In genomic region chr10:4162976-4163375, GRCm38 (mm10) we compare ENCODE assay signal across 17 mouse cellular contexts.
DNase-seq lines count a peak whose midpoint lies in the region; ATAC-seq and TF ChIP-seq lines count a peak whose summit lies in the region.
"Had no signal": no experiment of that assay in that cellular context is flagged by ENCODE, and none has a peak within 500 bp of the region (broad histone marks: within the 10 kb centered on the region; RNA-seq: fewer than 3 reads in every experiment).

No protein-coding gene starts in this region.

- 0 out of 2 replicates have a peak, but pooled peaks cover 4% of the 10 kb centered on the region for H3K9me3 ChIP-seq in hindbrain, embryonic 10.5 days
- 0 out of 2 replicates have a peak, but pooled peaks cover 4% of the 10 kb centered on the region for H3K9me3 ChIP-seq in hindbrain, embryonic 12.5 days (replicated peaks)
- H3K9me3 ChIP-seq in midbrain, postnatal 0 days (ENCODE audit: low read length) = no peaks in the 10 kb centered on the region
- no peaks in the 10 kb centered on the region for H3K9me3 ChIP-seq in midbrain, embryonic 13.5 days
- H3K9me3 ChIP-seq in forebrain, embryonic 15.5 days = no peaks in the 10 kb centered on the region

- no peak for TF ChIP-seq CTCF in midbrain, postnatal 0 days (IDR thresholded peaks at IDR 0.05)

- no peaks in the 10 kb centered on the region for H3K36me3 ChIP-seq in hindbrain, embryonic 10.5 days
- no peaks in the 10 kb centered on the region for H3K36me3 ChIP-seq in hindbrain, embryonic 12.5 days
- no peaks in the 10 kb centered on the region for H3K36me3 ChIP-seq in midbrain, postnatal 0 days (ENCODE audit: insufficient read depth, low read length)
- no peaks in the 10 kb centered on the region for H3K36me3 ChIP-seq in midbrain, embryonic 13.5 days
- H3K36me3 ChIP-seq in forebrain, embryonic 15.5 days = no peaks in the 10 kb centered on the region
- H3K36me3 ChIP-seq: heart, embryonic 12.5 days had no signal

- H3K9ac ChIP-seq in hindbrain, embryonic 12.5 days = no peak overlapping the region
- H3K9ac ChIP-seq in midbrain, postnatal 0 days (replicated peaks; ENCODE audit: low read length, poor library complexity, severe bottlenecking) = no peak overlapping the region
- no peak overlapping the region for H3K9ac ChIP-seq in midbrain, embryonic 13.5 days (replicated peaks)
- no peak overlapping the region for H3K9ac ChIP-seq in forebrain, embryonic 15.5 days (replicated peaks)
- H3K9ac ChIP-seq: heart, embryonic 12.5 days; lung, embryonic 14.5 days had no signal

- 76% methylated on average over 3 of the region's 3 CpGs for WGBS in hindbrain, embryonic 10.5 days
- WGBS in hindbrain, embryonic 12.5 days = 70% methylated on average over 3 of the region's 3 CpGs
- WGBS in midbrain, postnatal 0 days = 65% methylated on average over 3 of the region's 3 CpGs
- 70% methylated on average over 3 of the region's 3 CpGs for WGBS in midbrain, embryonic 13.5 days
- WGBS in forebrain, embryonic 15.5 days = 25% methylated on average over 3 of the region's 3 CpGs

- H3K4me3 ChIP-seq in hindbrain, embryonic 10.5 days = no peak overlapping the region
- no peak overlapping the region for H3K4me3 ChIP-seq in hindbrain, embryonic 12.5 days
- H3K4me3 ChIP-seq in midbrain, postnatal 0 days (ENCODE audit: low read depth, low read length) = no peak overlapping the region
- H3K4me3 ChIP-seq in midbrain, embryonic 13.5 days (replicated peaks) = no peak overlapping the region
- no peak overlapping the region for H3K4me3 ChIP-seq in forebrain, embryonic 15.5 days
- H3K4me3 ChIP-seq: heart, embryonic 12.5 days had no signal

- peak overlapping the region; percentile 9; the same call in 1 of the 2 replicates for H3K27ac ChIP-seq in hindbrain, embryonic 10.5 days
- no peak overlapping the region for H3K27ac ChIP-seq in hindbrain, embryonic 12.5 days
- H3K27ac ChIP-seq in midbrain, postnatal 0 days (ENCODE audit: low read depth, low read length) = no peak overlapping the region
- H3K27ac ChIP-seq in midbrain, embryonic 13.5 days = no peak overlapping the region
- H3K27ac ChIP-seq in forebrain, embryonic 15.5 days (replicated peaks) = no peak overlapping the region

- ATAC-seq in hindbrain, embryonic 12.5 days (ENCODE audit: low FRiP score) = no peak
- ATAC-seq in midbrain, postnatal 0 days (ENCODE audit: low FRiP score) = no peak
- ATAC-seq in midbrain, embryonic 13.5 days = no peak
- peak; percentile 58 for ATAC-seq in forebrain, embryonic 15.5 days (replicated peaks)
- ATAC-seq: midbrain, embryonic 16.5 days had no signal

- H3K27me3 ChIP-seq in hindbrain, embryonic 10.5 days (ENCODE audit: insufficient read depth, poor library complexity, severe bottlenecking) = no peaks in the 10 kb centered on the region
- no peaks in the 10 kb centered on the region for H3K27me3 ChIP-seq in hindbrain, embryonic 12.5 days
- H3K27me3 ChIP-seq in midbrain, postnatal 0 days (ENCODE audit: insufficient read depth, low read length) = no peaks in the 10 kb centered on the region
- H3K27me3 ChIP-seq in midbrain, embryonic 13.5 days = no peaks in the 10 kb centered on the region
- H3K27me3 ChIP-seq in forebrain, embryonic 15.5 days = no peaks in the 10 kb centered on the region
- H3K27me3 ChIP-seq: heart, embryonic 12.5 days had no signal

- DNase-seq in hindbrain, embryonic 10.5 days (ENCODE audit: low spot score) = no peak
- peak; percentile 23 for DNase-seq in midbrain, postnatal 0 days (ENCODE audit: low spot score)
- DNase-seq in layer of hippocampus, postnatal 14 days (ENCODE audit: low spot score in 2 of 2) = no peak
- no peak for DNase-seq in lung, postnatal 25 days (ENCODE audit: low spot score)
- DNase-seq: adrenal gland, adult 8-10 months; B cell, adult 2 months; cerebellum, adult 9-11 months; gastrocnemius, postnatal 25 days; heart, postnatal 4 days; lung, embryonic 14.5 days; spleen, adult 18-20 months; thymus, postnatal 36 days had no signal

- peaks cover 14% of the 10 kb centered on the region for H3K4me1 ChIP-seq in hindbrain, embryonic 10.5 days (replicated peaks)
- H3K4me1 ChIP-seq in hindbrain, embryonic 12.5 days = peaks cover 3% of the 10 kb centered on the region; the same call in 1 of the 2 replicates
- no peaks in the 10 kb centered on the region for H3K4me1 ChIP-seq in midbrain, postnatal 0 days (ENCODE audit: insufficient read depth, low read length)
- H3K4me1 ChIP-seq in midbrain, embryonic 13.5 days (replicated peaks) = no peaks in the 10 kb centered on the region
- peaks cover 14% of the 10 kb centered on the region for H3K4me1 ChIP-seq in forebrain, embryonic 15.5 days

- H3K4me2 ChIP-seq in hindbrain, embryonic 12.5 days (replicated peaks) = no peak overlapping the region
- no peak overlapping the region for H3K4me2 ChIP-seq in midbrain, postnatal 0 days (ENCODE audit: low read depth, low read length, poor library complexity, severe bottlenecking)
- H3K4me2 ChIP-seq in midbrain, embryonic 13.5 days (replicated peaks) = no peak overlapping the region
- no peak overlapping the region for H3K4me2 ChIP-seq in forebrain, embryonic 15.5 days (replicated peaks)
- H3K4me2 ChIP-seq: heart, embryonic 12.5 days; lung, embryonic 14.5 days had no signal
